Mouse (Mus musculus): ENCODE data around the gene Aldob.

Aldob gene

GRCm38 (mm10) chr4:49536671-49537070 is 12.7 kb downstream of the Aldob start:
- in situ Hi-C loops (cut with MboI; ENCODE audit: unreplicated experiment in 2 of 2): no loop called here

GRCm38 (mm10) chr4:49535675-49536294 is 13.6 kb downstream of the Aldob start:
- in situ Hi-C loops (cut with MboI; ENCODE audit: unreplicated experiment in 2 of 2): no loop called here

GRCm38 (mm10) chr4:49535036-49535435 is 14.3 kb downstream of the Aldob start:
- in situ Hi-C loops (cut with MboI; ENCODE audit: unreplicated experiment in 2 of 2): no loop called here

- in situ Hi-C loops (cut with MboI; ENCODE audit: unreplicated experiment in 2 of 2): loop anchor here (5.0 kb wide), 2 partner anchors 110 to 370 kb away; partner anchors contain the start of gene Rnf20 (in 2 of the 2)
Measured at GRCm38 (mm10) chr4:49522576-49522975, 26.8 kb downstream of the Aldob start.

- in situ Hi-C loops (cut with MboI; ENCODE audit: unreplicated experiment in 2 of 2): loop anchor here (5.0 kb wide), 2 partner anchors 111 to 369 kb away; partner anchors contain the start of gene Rnf20 (in 2 of the 2)
Measured at GRCm38 (mm10) chr4:49521346-49521745, 28.0 kb downstream of the Aldob start.

GRCm38 (mm10) chr4:49520572-49521340 is 28.6 kb downstream of the Aldob start, which contains the start of the genes Mrpl50 and Zfp189:
Mrpl50 (minus strand) TSS chr4:49521093.
Zfp189 (plus strand) TSS chr4:49521176.
- in situ Hi-C loops (cut with MboI; ENCODE audit: unreplicated experiment in 2 of 2): loop anchor here (5.0 kb wide), 2 partner anchors 112 to 368 kb away; partner anchors contain the start of gene Rnf20 (in 2 of the 2)

- in situ Hi-C loops (cut with MboI; ENCODE audit: unreplicated experiment in 2 of 2): loop anchor here in 1 of 2 experiments (10.0 kb wide), 1 partner anchor 365 kb away; no protein-coding TSS in a partner anchor
Measured at GRCm38 (mm10) chr4:49519476-49519875, 29.9 kb downstream of the Aldob start.

- in situ Hi-C loops (cut with MboI; ENCODE audit: unreplicated experiment in 2 of 2): loop anchor here in 1 of 2 experiments (10.0 kb wide), 1 partner anchor 360 kb away; no protein-coding TSS in a partner anchor
Measured at GRCm38 (mm10) chr4:49514441-49514840, 34.9 kb downstream of the Aldob start.

- in situ Hi-C loops (cut with MboI; ENCODE audit: unreplicated experiment in 2 of 2): loop anchor here in 1 of 2 experiments (10.0 kb wide), 1 partner anchor 358 kb away; no protein-coding TSS in a partner anchor
Measured at GRCm38 (mm10) chr4:49512636-49513035, 36.7 kb downstream of the Aldob start.

- in situ Hi-C loops (cut with MboI; ENCODE audit: unreplicated experiment in 2 of 2): loop anchor here in 1 of 2 experiments (10.0 kb wide), 1 partner anchor 356 kb away; no protein-coding TSS in a partner anchor
Measured at GRCm38 (mm10) chr4:49510236-49510835, 39.0 kb downstream of the Aldob start.

- in situ Hi-C loops (cut with MboI; ENCODE audit: unreplicated experiment in 2 of 2): no loop called here
Measured at GRCm38 (mm10) chr4:49509183-49509582, 40.2 kb downstream of the Aldob start.

- in situ Hi-C loops (cut with MboI; ENCODE audit: unreplicated experiment in 2 of 2): no loop called here
Measured at GRCm38 (mm10) chr4:49506386-49506785, 43.0 kb downstream of the Aldob start, which contains the start of gene Baat. Baat (minus strand) TSS chr4:49506557.

GRCm38 (mm10) chr4:49503563-49503962 is 45.8 kb downstream of the Aldob start:
- in situ Hi-C loops (cut with MboI; ENCODE audit: unreplicated experiment in 2 of 2): no loop called here
